Mouse (Mus musculus): Measurements from ENCODE around the gene Rad51b. TPM values are rescaled to one million over a fixed set of nuclear protein-coding genes. Genes with fewer than 3 reads are reported as not detected.

Gene Rad51b
- polyA plus RNA-seq, 1 experiment, result 1.1 TPM

- 75% methylated on average over 2 of the region's 2 CpGs for WGBS
- H3K4me3 ChIP-seq (replicated peaks; ENCODE audit: extremely low read depth, low read depth, low read length), result no peak overlapping the region
- no peak for TF ChIP-seq POLR2A (IDR thresholded peaks at IDR 0.05; ENCODE audit: borderline replicate concordance, extremely low read depth, low read depth, low read length)
- no peak for TF ChIP-seq CTCF (IDR thresholded peaks at IDR 0.05; ENCODE audit: insufficient read depth, low read length)
- no peak for DNase-seq
- peaks cover 20% of the 10 kb centered on the region for H3K4me1 ChIP-seq (ENCODE audit: control insufficient read depth, insufficient read depth, low read length)
Measured at GRCm38 (mm10) chr12:79614583-79614953, 317.5 kb downstream of the Rad51b start.

- Histone ChIP-seq H3K4me1 (ENCODE audit: control insufficient read depth, insufficient read depth, low read length) (peaks cover 13% of the 10 kb centered on the region), H3K4me3 (replicated peaks; ENCODE audit: extremely low read depth, low read depth, low read length) (no peak overlapping the region)
- no peak for TF ChIP-seq CTCF (IDR thresholded peaks at IDR 0.05; ENCODE audit: insufficient read depth, low read length)
- TF ChIP-seq POLR2A (IDR thresholded peaks at IDR 0.05; ENCODE audit: borderline replicate concordance, extremely low read depth, low read depth, low read length), result no peak
- DNase-seq, result peak; percentile 32
- WGBS, result 63% methylated on average over 5 of the region's 5 CpGs
Measured at GRCm38 (mm10) chr12:79615717-79616316, 318.7 kb downstream of the Rad51b start.

GRCm38 (mm10) chr12:79619009-79619408 lies 321.9 kb downstream of the Rad51b start:
- peaks cover 2% of the 10 kb centered on the region; the same call in 1 of the 2 replicates for H3K4me1 ChIP-seq (ENCODE audit: control insufficient read depth, insufficient read depth, low read length)
- TF ChIP-seq CTCF (IDR thresholded peaks at IDR 0.05; ENCODE audit: insufficient read depth, low read length), result no peak
- no peak for TF ChIP-seq POLR2A (IDR thresholded peaks at IDR 0.05; ENCODE audit: borderline replicate concordance, extremely low read depth, low read depth, low read length)
- H3K4me3 ChIP-seq (replicated peaks; ENCODE audit: extremely low read depth, low read depth, low read length), result no peak overlapping the region
- 78% methylated on average over 1 of the region's 1 CpGs for WGBS
- DNase-seq, result no peak

- TF ChIP-seq CTCF (IDR thresholded peaks at IDR 0.05; ENCODE audit: insufficient read depth, low read length), result no peak
- no peak for TF ChIP-seq POLR2A (IDR thresholded peaks at IDR 0.05; ENCODE audit: borderline replicate concordance, extremely low read depth, low read depth, low read length)
Measured at GRCm38 (mm10) chr12:79620693-79621092, 323.6 kb downstream of the Rad51b start.

GRCm38 (mm10) chr12:79623308-79623707 lies 326.2 kb downstream of the Rad51b start:
- Histone ChIP-seq H3K4me1 (ENCODE audit: control insufficient read depth, insufficient read depth, low read length) (peaks cover 8% of the 10 kb centered on the region), H3K4me3 (replicated peaks; ENCODE audit: extremely low read depth, low read depth, low read length) (no peak overlapping the region)
- WGBS, result 90% methylated on average over 1 of the region's 1 CpGs
- no peak for DNase-seq
- no peak for TF ChIP-seq POLR2A (IDR thresholded peaks at IDR 0.05; ENCODE audit: borderline replicate concordance, extremely low read depth, low read depth, low read length)
- no peak for TF ChIP-seq CTCF (IDR thresholded peaks at IDR 0.05; ENCODE audit: insufficient read depth, low read length)

More at GRCm38 (mm10) chr12:79620693-79621092, 323.6 kb downstream of the Rad51b start:
- peaks cover 5% of the 10 kb centered on the region for H3K4me1 ChIP-seq (ENCODE audit: control insufficient read depth, insufficient read depth, low read length)
- H3K4me3 ChIP-seq (replicated peaks; ENCODE audit: extremely low read depth, low read depth, low read length), result no peak overlapping the region
- no peak for DNase-seq
- 62% methylated on average over 5 of the region's 5 CpGs for WGBS

GRCm38 (mm10) chr12:79625699-79626554 lies 328.8 kb downstream of the Rad51b start:
- TF ChIP-seq POLR2A (IDR thresholded peaks at IDR 0.05; ENCODE audit: borderline replicate concordance, extremely low read depth, low read depth, low read length) (no peak), CTCF (IDR thresholded peaks at IDR 0.05; ENCODE audit: insufficient read depth, low read length) (no peak)
- 45% methylated on average over 7 of the region's 7 CpGs for WGBS
- H3K4me1 ChIP-seq (ENCODE audit: control insufficient read depth, insufficient read depth, low read length), result peaks cover 13% of the 10 kb centered on the region
- no peak overlapping the region for H3K4me3 ChIP-seq (replicated peaks; ENCODE audit: extremely low read depth, low read depth, low read length)
- DNase-seq, result no peak

GRCm38 (mm10) chr12:79626555-79627080 lies 329.5 kb downstream of the Rad51b start:
- 73% methylated on average over 4 of the region's 4 CpGs for WGBS
- no peak for DNase-seq
- Histone ChIP-seq H3K4me3 (replicated peaks; ENCODE audit: extremely low read depth, low read depth, low read length) (no peak overlapping the region), H3K4me1 (ENCODE audit: control insufficient read depth, insufficient read depth, low read length) (peaks cover 13% of the 10 kb centered on the region)
- TF ChIP-seq CTCF (IDR thresholded peaks at IDR 0.05; ENCODE audit: insufficient read depth, low read length), result no peak
- TF ChIP-seq POLR2A (IDR thresholded peaks at IDR 0.05; ENCODE audit: borderline replicate concordance, extremely low read depth, low read depth, low read length), result no peak

- WGBS, result 70% methylated on average over 4 of the region's 4 CpGs
- Histone ChIP-seq H3K4me3 (replicated peaks; ENCODE audit: extremely low read depth, low read depth, low read length) (no peak overlapping the region), H3K4me1 (ENCODE audit: control insufficient read depth, insufficient read depth, low read length) (peaks cover 13% of the 10 kb centered on the region)
- DNase-seq, result no peak
- TF ChIP-seq CTCF (IDR thresholded peaks at IDR 0.05; ENCODE audit: insufficient read depth, low read length) (no peak), POLR2A (IDR thresholded peaks at IDR 0.05; ENCODE audit: borderline replicate concordance, extremely low read depth, low read depth, low read length) (no peak)
Measured at GRCm38 (mm10) chr12:79627351-79628120, 330.5 kb downstream of the Rad51b start.
